Mouse (Mus musculus) limb, embryonic 11.5 days (tissue): ENCODE measurements around the gene Ephb2. TPM values are rescaled to one million over a fixed set of nuclear protein-coding genes. Genes with fewer than 3 reads are reported as not detected.

Source experiments
- ATAC-seq: fragments of 200-750 bp; cut with Nextera tagmentation; 2 replicates; pipeline ENCODE4 v1.8.0; 2017; ENCODE audit warnings: low read depth; ENCODE audit not compliant: insufficient number of reproducible peaks, low FRiP score, low TSS enrichment
- DNase-seq: peaks from one replicate; pipeline ENCODE4 v3.0.0-alpha.2; 2015; ENCODE audit warnings: low spot score
- H3K27ac ChIP-seq: fragments of 300-500 bp; sonication (generic); replicated peaks from 2 replicates; pipeline ENCODE4 v1.5.1; 2014; ENCODE audit warnings: low read depth, mild to moderate bottlenecking, low read length
- H3K27me3 ChIP-seq: fragments of 300-500 bp; sonication (generic); 2 replicates; pipeline ENCODE4 v1.6.1; 2014; ENCODE audit warnings: mild to moderate bottlenecking, low read length, mixed read lengths; ENCODE audit not compliant: control insufficient read depth, insufficient read depth
- H3K36me3 ChIP-seq: fragments of 300-500 bp; sonication (generic); 2 replicates; pipeline ENCODE4 v1.6.1; 2014; ENCODE audit warnings: mild to moderate bottlenecking, low read length, moderate library complexity, mixed read lengths; ENCODE audit not compliant: control insufficient read depth, insufficient read depth
- H3K4me1 ChIP-seq: fragments of 300-500 bp; sonication (generic); 2 replicates; pipeline ENCODE4 v1.6.1; 2014; ENCODE audit warnings: low read length, mixed read lengths; ENCODE audit not compliant: control insufficient read depth, insufficient read depth
- H3K4me2 ChIP-seq: fragments of 300-500 bp; sonication (generic); 2 replicates; pipeline ENCODE4 v1.6.1; 2014; ENCODE audit warnings: low read depth, mild to moderate bottlenecking, moderate library complexity; ENCODE audit not compliant: severe bottlenecking
- H3K4me3 ChIP-seq: fragments of 300-500 bp; sonication (generic); 2 replicates; pipeline ENCODE4 v1.5.1; 2014; ENCODE audit warnings: low read depth, low read length
- H3K9ac ChIP-seq: fragments of 300-500 bp; sonication (generic); 2 replicates; pipeline ENCODE4 v1.6.1; 2014; ENCODE audit warnings: mild to moderate bottlenecking, low read length
- H3K9me3 ChIP-seq: fragments of 300-500 bp; sonication (generic); 2 replicates; pipeline ENCODE4 v1.6.1; 2016; ENCODE audit warnings: low read length; ENCODE audit not compliant: control insufficient read depth
- WGBS: fragments of 180-500 bp; shearing (Covaris S2); extraction: QIAGEN DNeasy Blood & Tissue Kit; methylation state at CpG from one replicate; pipeline ENCODE4 v1.1.7; 2014; 5-methylcytosine and 5-hydroxymethylcytosine counted together
- polyA plus RNA-seq: library from polyadenylated mRNA; unstranded; fragments of >200 nt; fragmentation: Nextera tagmentation; extraction: Ambion mirVana; gene quantifications from 2 replicates; pipeline ENCODE4 v1.2.1, GENCODE M21; 2014

The Ephb2 gene
- polyA plus RNA-seq, 1 experiment from 2014 or later, result 12.5 TPM

GRCm38 (mm10) chr4:136636511-136636910 lies 199.3 kb downstream of the Ephb2 start:
- H3K27me3 ChIP-seq, result peaks cover 38% of the 10 kb centered on the region
- no peaks in the 10 kb centered on the region for H3K36me3 ChIP-seq

GRCm38 (mm10) chr4:136635995-136636394 lies 199.8 kb downstream of the Ephb2 start:
- no peaks in the 10 kb centered on the region for H3K36me3 ChIP-seq
- no peak overlapping the region for H3K4me2 ChIP-seq
- DNase-seq (no peak), ATAC-seq (no peak)
- peaks cover 38% of the 10 kb centered on the region for H3K27me3 ChIP-seq
- H3K27ac ChIP-seq, result no peak overlapping the region
- H3K9me3 ChIP-seq, result no peaks in the 10 kb centered on the region
- H3K4me1 ChIP-seq, result peaks cover 10% of the 10 kb centered on the region
- H3K9ac ChIP-seq, result no peak overlapping the region
- no peak overlapping the region for H3K4me3 ChIP-seq

More at GRCm38 (mm10) chr4:136636511-136636910, 199.3 kb downstream of the Ephb2 start:
- Histone ChIP-seq H3K27ac (no peak overlapping the region), H3K9me3 (no peaks in the 10 kb centered on the region), H3K4me2 (no peak overlapping the region), H3K9ac (no peak overlapping the region), H3K4me3 (no peak overlapping the region), H3K4me1 (peaks cover 10% of the 10 kb centered on the region)
- ATAC-seq (no peak), DNase-seq (no peak)
- WGBS, result 54% methylated on average over 5 of the region's 5 CpGs

DNA sequence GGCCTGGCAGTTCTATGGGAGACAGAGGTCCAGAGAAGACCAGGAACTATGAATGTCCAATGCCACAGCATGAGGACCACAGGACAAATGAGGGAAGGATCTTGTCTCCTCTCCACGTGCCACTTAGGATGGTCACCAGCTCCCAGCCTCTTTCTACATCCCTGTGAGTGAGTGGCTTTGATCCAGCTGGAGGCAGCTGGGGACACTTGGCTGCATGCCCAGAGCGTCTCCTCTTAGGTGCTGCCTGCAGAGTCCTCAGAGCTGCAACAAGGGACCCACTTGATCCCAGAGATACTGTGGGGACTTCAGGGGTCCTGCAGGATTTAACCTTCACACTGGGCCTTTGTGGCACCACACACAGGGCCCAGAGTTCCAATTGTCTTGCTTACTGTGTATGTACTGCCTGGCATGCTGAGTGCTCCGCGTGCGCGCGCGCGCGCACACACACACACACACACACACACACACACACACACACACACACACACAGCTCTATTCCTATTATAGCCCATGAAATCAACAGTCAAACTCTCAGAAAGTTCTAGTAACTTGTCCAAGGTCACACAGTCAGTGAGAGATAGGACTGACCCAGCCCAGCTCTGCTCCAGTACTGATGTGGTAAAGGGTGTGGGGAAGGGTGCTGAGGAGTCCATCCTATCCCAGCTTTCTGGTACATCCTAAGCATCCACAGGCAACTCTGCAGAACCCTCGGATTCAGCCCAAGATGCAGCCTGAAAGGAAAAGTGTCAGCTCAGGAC lies 204.4 kb downstream of the Ephb2 start:
- DNase-seq, result no peak
- no peak overlapping the region for H3K27ac ChIP-seq
- H3K36me3 ChIP-seq, result no peaks in the 10 kb centered on the region
- H3K4me2 ChIP-seq, result no peak overlapping the region
- no peak overlapping the region for H3K9ac ChIP-seq
- no peaks in the 10 kb centered on the region for H3K9me3 ChIP-seq
- H3K4me3 ChIP-seq, result no peak overlapping the region
- peaks cover 6% of the 10 kb centered on the region; the same call in 1 of the 2 replicates for H3K27me3 ChIP-seq
- no peaks in the 10 kb centered on the region for H3K4me1 ChIP-seq
- WGBS, result 82% methylated on average over 11 of the region's 11 CpGs
- no peak for ATAC-seq

DNA sequence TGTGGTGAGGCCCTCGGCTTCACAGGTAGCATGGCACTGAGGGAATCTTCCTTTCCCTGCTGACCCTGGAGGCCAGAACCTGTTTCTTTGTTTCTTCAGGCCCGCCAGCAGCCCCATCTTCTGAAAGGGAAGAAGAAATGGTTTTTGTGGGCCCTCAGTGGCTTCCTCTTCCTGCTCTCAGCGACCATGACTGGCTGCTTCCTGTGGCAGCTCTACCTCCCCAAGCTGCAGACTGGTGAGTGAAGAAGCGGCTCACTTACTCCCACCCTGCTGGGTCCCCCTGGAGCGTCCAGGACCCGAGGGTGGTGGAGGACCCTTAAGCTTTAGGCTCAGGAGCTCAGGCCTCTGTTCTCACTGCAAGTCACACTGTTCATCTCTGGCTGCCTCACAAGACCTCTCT lies 209.2 kb downstream of the Ephb2 start:
- Histone ChIP-seq H3K27ac (no peak overlapping the region), H3K9me3 (no peaks in the 10 kb centered on the region), H3K36me3 (no peaks in the 10 kb centered on the region), H3K4me1 (no peaks in the 10 kb centered on the region), H3K4me3 (no peak overlapping the region), H3K4me2 (no peak overlapping the region), H3K27me3 (no peaks in the 10 kb centered on the region), H3K9ac (no peak overlapping the region)
- WGBS, result 75% methylated on average over 6 of the region's 6 CpGs
- no peak for ATAC-seq
- DNase-seq, result no peak

DNA sequence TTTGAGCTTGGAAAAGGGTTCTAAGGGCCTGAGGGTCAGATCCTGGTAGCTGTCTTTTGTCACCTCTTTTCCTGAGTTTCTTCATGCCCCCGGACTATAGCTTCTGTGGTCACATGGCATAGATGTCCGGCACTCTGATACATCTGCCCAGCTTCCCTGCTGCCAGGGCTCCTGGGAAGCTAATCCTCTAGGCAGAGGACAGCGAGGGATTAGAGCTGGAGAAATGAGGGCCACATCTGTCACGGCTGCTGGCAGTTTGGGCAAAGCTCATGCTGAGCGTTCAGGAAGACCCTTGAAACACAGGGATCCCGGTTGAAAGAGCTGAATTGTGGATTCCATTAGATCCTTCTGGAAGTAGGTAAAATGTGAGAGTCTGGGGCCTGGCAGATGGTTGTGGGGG lies 213.4 kb downstream of the Ephb2 start, which contains the start of gene Lactbl1:
Gene Lactbl1, plus strand, starts transcription at position 234 of the 400 bp plus-strand sequence.
- no peak within 1 kb of the TSS for H3K9ac ChIP-seq
- H3K9me3 ChIP-seq, result no peaks in the 10 kb centered on the region
- no peak for DNase-seq
- H3K36me3 ChIP-seq, result no peaks in the 10 kb centered on the region; the same call in 1 of the 2 replicates
- H3K4me2 ChIP-seq, result no peak within 1 kb of the TSS
- no peak for ATAC-seq
- H3K27ac ChIP-seq, result no peak within 1 kb of the TSS
- H3K4me3 ChIP-seq, result no peak within 1 kb of the TSS
- WGBS, result 53% methylated on average over 6 of the region's 6 CpGs
- 0 out of 2 replicates have a peak, but pooled peaks cover 2% of the 10 kb centered on the region for H3K4me1 ChIP-seq
- no peaks in the 10 kb centered on the region for H3K27me3 ChIP-seq

DNA sequence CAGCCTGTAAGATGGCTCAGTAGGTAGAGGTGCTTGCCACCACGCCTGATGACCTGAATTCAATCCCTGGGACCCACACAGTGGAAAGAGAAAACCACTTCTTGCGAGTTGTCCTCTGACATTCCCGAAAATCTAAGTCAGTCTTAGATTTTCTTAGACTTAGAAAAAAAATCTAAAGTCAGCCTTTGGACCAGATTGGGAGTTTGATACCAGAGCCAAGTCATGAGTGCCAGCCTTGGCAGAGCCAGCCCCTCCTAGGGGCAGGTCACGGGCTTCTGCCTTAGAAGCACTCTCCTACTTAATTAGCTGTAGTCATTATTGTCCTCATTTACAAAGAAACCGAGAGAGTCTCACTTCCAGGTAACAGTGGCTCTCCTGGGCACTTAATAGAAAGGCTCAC lies 213.8 kb downstream of the Ephb2 start:
- Histone ChIP-seq H3K9ac (no peak overlapping the region), H3K36me3 (no peaks in the 10 kb centered on the region; the same call in 1 of the 2 replicates), H3K27me3 (no peaks in the 10 kb centered on the region), H3K4me3 (no peak overlapping the region), H3K4me2 (no peak overlapping the region), H3K9me3 (no peaks in the 10 kb centered on the region), H3K27ac (no peak overlapping the region), H3K4me1 (0 out of 2 replicates have a peak, but pooled peaks cover 2% of the 10 kb centered on the region)
- 61% methylated on average over 5 of the region's 5 CpGs for WGBS
- no peak for ATAC-seq
- DNase-seq, result no peak

DNA sequence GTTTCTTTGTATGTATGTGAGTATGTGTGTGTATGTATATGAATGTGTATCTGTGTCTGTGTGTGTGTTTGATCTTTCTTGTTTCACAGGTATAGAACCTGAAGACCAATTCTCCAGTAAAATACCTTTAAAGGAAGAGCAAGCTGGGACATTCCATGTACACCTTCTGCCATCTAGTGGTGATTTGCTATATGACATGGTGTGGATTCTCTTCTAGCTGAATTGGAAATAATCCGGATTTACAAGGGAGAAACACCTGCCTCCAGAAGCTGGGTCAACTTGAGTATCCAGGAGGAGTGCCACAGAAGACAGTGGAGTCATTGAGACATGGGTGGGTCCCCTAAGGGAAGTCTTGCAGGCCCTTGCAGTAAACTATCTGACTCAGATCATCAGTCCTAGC lies 214.5 kb downstream of the Ephb2 start:
- no peak for ATAC-seq
- Histone ChIP-seq H3K9me3 (no peaks in the 10 kb centered on the region), H3K27me3 (no peaks in the 10 kb centered on the region), H3K36me3 (no peaks in the 10 kb centered on the region; the same call in 1 of the 2 replicates), H3K9ac (no peak overlapping the region), H3K4me1 (0 out of 2 replicates have a peak, but pooled peaks cover 2% of the 10 kb centered on the region), H3K4me3 (no peak overlapping the region), H3K27ac (no peak overlapping the region), H3K4me2 (no peak overlapping the region)
- WGBS, result 4% methylated on average over 1 of the region's 1 CpGs
- peak; percentile 48 for DNase-seq

- Histone ChIP-seq H3K27me3 (no peaks in the 10 kb centered on the region), H3K4me2 (no peak overlapping the region)
- 71% methylated on average over 7 of the region's 7 CpGs for WGBS
These were observed 222.1 kb downstream of the Ephb2 start for GRCm38 (mm10) chr4:136613657-136614056.

More at GRCm38 (mm10) chr4:136613657-136614056, 222.1 kb downstream of the Ephb2 start:
- no peak for ATAC-seq
- no peaks in the 10 kb centered on the region for H3K4me1 ChIP-seq
- no peak for DNase-seq
- H3K27ac ChIP-seq, result no peak overlapping the region
- H3K9ac ChIP-seq, result no peak overlapping the region
- no peaks in the 10 kb centered on the region for H3K9me3 ChIP-seq
- no peaks in the 10 kb centered on the region for H3K36me3 ChIP-seq
- H3K4me3 ChIP-seq, result no peak overlapping the region
